Mouse (Mus musculus): ENCODE results near the gene Nup210. TPM values are rescaled to one million over a fixed set of nuclear protein-coding genes. Genes with fewer than 3 reads are reported as not detected.

The Nup210 gene
- total and polyA plus RNA-seq, 3 experiments, result 46.3 to 394 (median 71.5) TPM

DNA sequence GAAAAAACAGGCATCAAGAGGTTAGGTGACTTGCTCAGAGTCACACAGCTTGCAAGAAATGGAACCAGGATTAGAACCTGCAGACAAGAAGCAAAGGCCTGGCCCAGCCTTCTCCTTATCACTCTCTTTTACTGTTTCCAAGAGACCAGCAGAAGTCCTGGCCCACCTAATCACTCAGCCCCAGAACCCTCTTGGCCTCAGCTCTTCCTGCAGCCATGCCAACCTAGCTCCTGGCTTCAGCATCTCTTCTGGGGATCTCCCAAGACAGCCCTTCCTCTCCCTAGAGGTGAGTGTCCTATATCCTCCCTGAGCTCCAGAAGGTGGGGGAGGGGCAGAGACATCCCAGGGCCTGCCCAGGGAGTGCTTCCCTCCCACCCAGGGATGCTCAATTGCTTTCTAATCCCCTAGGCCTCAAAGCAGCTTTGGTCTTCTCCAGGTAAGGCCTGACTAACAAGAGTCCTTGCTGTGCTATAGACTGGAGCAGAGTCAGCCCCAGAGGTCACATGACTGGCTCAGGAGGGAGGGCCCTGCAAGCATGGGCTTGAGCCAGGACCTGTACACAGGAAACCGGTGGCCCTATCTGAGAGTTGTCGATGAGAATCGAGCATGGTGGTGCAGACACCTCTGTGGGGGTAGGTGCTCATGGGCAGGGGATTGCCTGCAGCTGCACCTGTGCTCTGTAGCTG is 113.2 kb downstream of the Nup210 start:
- H3K36me3 ChIP-seq (ENCODE audit: control insufficient read depth in 1 of 2, insufficient read depth in 2 of 2, low read length in 2 of 2), result peaks cover 0 to 3% of the 10 kb centered on the region in 2 experiments; a peak in 1 of 4 replicates
- H3K9ac ChIP-seq (ENCODE audit: control insufficient read depth, low read depth, low read length, poor library complexity, severe bottlenecking), result no peak overlapping the region
- no peak overlapping the region for H3K4me3 ChIP-seq (ENCODE audit: control insufficient read depth in 1 of 2, insufficient read depth in 1 of 2, low read depth in 2 of 2, low read length in 2 of 2)
- DNase-seq (ENCODE audit: low read depth, low spot score), result peak; percentile 52
- H3K9me3 ChIP-seq (replicated peaks; ENCODE audit: insufficient read depth, low read length), result no peaks in the 10 kb centered on the region
- TF ChIP-seq USF1 (IDR thresholded peaks at IDR 0.05; ENCODE audit: low read depth, low read length) (peak; percentile 91), SMC3 (IDR thresholded peaks at IDR 0.05; ENCODE audit: low read depth, low read length) (no peak), POLR2AphosphoS2 (IDR thresholded peaks at IDR 0.05; ENCODE audit: low read length) (no peak), MAX (IDR thresholded peaks at IDR 0.05; ENCODE audit: low read length) (peak; percentile 56; the same call in 1 of the 2 replicates), RAD21 (IDR thresholded peaks at IDR 0.05; ENCODE audit: low read depth, low read length) (no peak), GABPA (IDR thresholded peaks at IDR 0.05; ENCODE audit: low read depth, low read length) (no peak), USF2 (IDR thresholded peaks at IDR 0.05; ENCODE audit: borderline replicate concordance in 1 of 2, insufficient read depth in 1 of 2, low read depth in 1 of 2, low read length in 2 of 2) (0 out of 4 replicates have a peak, but pooled peaks of 1 of the 2 experiments have one; percentile 51)
- peaks cover 0 to 17% of the 10 kb centered on the region in 2 experiments; a peak in 2 of 4 replicates for H3K4me1 ChIP-seq (ENCODE audit: control insufficient read depth in 1 of 2, insufficient read depth in 2 of 2, low read length in 2 of 2)
- no peak overlapping the region for H3K27ac ChIP-seq (ENCODE audit: control insufficient read depth, low read depth, low read length)
- H3K79me2 ChIP-seq (ENCODE audit: control insufficient read depth, insufficient read depth, low read length, poor library complexity), result no peaks in the 10 kb centered on the region
- H3K27me3 ChIP-seq (ENCODE audit: control insufficient read depth in 1 of 2, insufficient read depth in 2 of 2, low read length in 2 of 2), result no peaks in the 10 kb centered on the region

DNA sequence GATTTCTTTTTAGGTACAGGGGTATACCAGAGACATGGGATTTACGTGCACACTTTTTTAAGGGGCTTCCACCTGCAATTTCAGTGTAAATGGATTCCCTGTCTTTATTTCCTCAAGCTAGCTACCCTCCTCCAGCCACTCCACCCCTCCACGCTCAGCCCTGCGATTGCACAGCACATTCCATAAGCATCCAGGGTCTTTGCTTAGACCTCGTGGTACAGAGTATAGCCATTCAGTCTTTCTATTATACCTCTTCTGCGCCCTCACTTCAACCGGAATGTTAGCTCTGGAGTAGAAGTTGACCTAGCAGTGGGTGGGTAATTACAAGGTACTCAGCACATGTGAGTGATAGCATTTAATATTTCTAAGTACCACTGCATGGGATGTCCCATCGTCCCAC is 115.1 kb downstream of the Nup210 start:
- Histone ChIP-seq H3K27ac (ENCODE audit: control insufficient read depth, low read depth, low read length) (no peak overlapping the region), H3K4me1 (ENCODE audit: control insufficient read depth in 1 of 2, insufficient read depth in 2 of 2, low read length in 2 of 2) (peaks cover 0 to 8% of the 10 kb centered on the region in 2 experiments; a peak in 1 of 4 replicates), H3K4me3 (ENCODE audit: control insufficient read depth in 1 of 2, insufficient read depth in 1 of 2, low read depth in 2 of 2, low read length in 2 of 2) (no peak overlapping the region), H3K27me3 (ENCODE audit: control insufficient read depth in 1 of 2, insufficient read depth in 2 of 2, low read length in 2 of 2) (no peaks in the 10 kb centered on the region), H3K36me3 (ENCODE audit: control insufficient read depth in 1 of 2, insufficient read depth in 2 of 2, low read length in 2 of 2) (0 out of 4 replicates have a peak, but pooled peaks cover 0 to 3% of the 10 kb centered on the region in 2 experiments), H3K9me3 (replicated peaks; ENCODE audit: insufficient read depth, low read length) (no peaks in the 10 kb centered on the region), H3K9ac (ENCODE audit: control insufficient read depth, low read depth, low read length, poor library complexity, severe bottlenecking) (no peak overlapping the region), H3K79me2 (ENCODE audit: control insufficient read depth, insufficient read depth, low read length, poor library complexity) (no peaks in the 10 kb centered on the region)
- TF ChIP-seq TCF12 (IDR thresholded peaks at IDR 0.05; ENCODE audit: low read depth, low read length) (no peak), USF2 (IDR thresholded peaks at IDR 0.05; ENCODE audit: borderline replicate concordance in 1 of 2, insufficient read depth in 1 of 2, low read depth in 1 of 2, low read length in 2 of 2) (no peak), ZNF384 (IDR thresholded peaks at IDR 0.05; ENCODE audit: low read depth, low read length) (no peak), HCFC1 (IDR thresholded peaks at IDR 0.05; ENCODE audit: low read depth, low read length) (no peak), ZC3H11A (IDR thresholded peaks at IDR 0.05; ENCODE audit: low read depth, low read length) (no peak), EP300 (IDR thresholded peaks at IDR 0.05; ENCODE audit: low read depth in 1 of 2, low read length in 2 of 2) (no peak), ZKSCAN1 (IDR thresholded peaks at IDR 0.05; ENCODE audit: low read depth, low read length) (no peak), CHD1 (IDR thresholded peaks at IDR 0.05; ENCODE audit: low read depth, low read length) (no peak), NELFE (IDR thresholded peaks at IDR 0.05; ENCODE audit: low read depth, low read length) (no peak), POLR2AphosphoS5 (IDR thresholded peaks at IDR 0.05; ENCODE audit: borderline replicate concordance, low read depth, low read length) (no peak), RAD21 (IDR thresholded peaks at IDR 0.05; ENCODE audit: low read depth, low read length) (no peak), TAL1 (IDR thresholded peaks at IDR 0.05; ENCODE audit: low read length) (no peak)
- DNase-seq (ENCODE audit: low read depth, low spot score), result no peak
